Mouse (Mus musculus): ENCODE results near the gene Zfp36. TPM values are rescaled to one million over a fixed set of nuclear protein-coding genes. Genes with fewer than 3 reads are reported as not detected.

Zfp36 gene
- polyA plus RNA-seq, 1 experiment from 2014 or later: 9.9 TPM

GRCm38 (mm10) chr7:28374647-28375046 lies 5.4 kb downstream of the Zfp36 start:
- peak overlapping the region; percentile 92 for H3K4me2 ChIP-seq
- no peak overlapping the region for H3K9ac ChIP-seq (ENCODE audit: low read depth, low read length)
- peaks cover 59% of the 10 kb centered on the region for H3K4me1 ChIP-seq (replicated peaks; ENCODE audit: control insufficient read depth, insufficient read depth, low read length)
- no peaks in the 10 kb centered on the region for H3K9me3 ChIP-seq (ENCODE audit: control insufficient read depth, low read length)
- H3K27ac ChIP-seq (ENCODE audit: low read depth, low read length): peak overlapping the region; percentile 97
- WGBS: 63% methylated on average over 10 of the region's 10 CpGs
- peaks cover 10% of the 10 kb centered on the region for H3K36me3 ChIP-seq (ENCODE audit: control insufficient read depth, insufficient read depth, low read length)
- DNase-seq (ENCODE audit: low spot score): no peak
- no peak for ATAC-seq (replicated peaks; ENCODE audit: low FRiP score)
- no peaks in the 10 kb centered on the region for H3K27me3 ChIP-seq (replicated peaks; ENCODE audit: control insufficient read depth, insufficient read depth, low read length)
- no peak overlapping the region; the same call in 1 of the 2 replicates for H3K4me3 ChIP-seq (ENCODE audit: low read depth, low read length)

DNA sequence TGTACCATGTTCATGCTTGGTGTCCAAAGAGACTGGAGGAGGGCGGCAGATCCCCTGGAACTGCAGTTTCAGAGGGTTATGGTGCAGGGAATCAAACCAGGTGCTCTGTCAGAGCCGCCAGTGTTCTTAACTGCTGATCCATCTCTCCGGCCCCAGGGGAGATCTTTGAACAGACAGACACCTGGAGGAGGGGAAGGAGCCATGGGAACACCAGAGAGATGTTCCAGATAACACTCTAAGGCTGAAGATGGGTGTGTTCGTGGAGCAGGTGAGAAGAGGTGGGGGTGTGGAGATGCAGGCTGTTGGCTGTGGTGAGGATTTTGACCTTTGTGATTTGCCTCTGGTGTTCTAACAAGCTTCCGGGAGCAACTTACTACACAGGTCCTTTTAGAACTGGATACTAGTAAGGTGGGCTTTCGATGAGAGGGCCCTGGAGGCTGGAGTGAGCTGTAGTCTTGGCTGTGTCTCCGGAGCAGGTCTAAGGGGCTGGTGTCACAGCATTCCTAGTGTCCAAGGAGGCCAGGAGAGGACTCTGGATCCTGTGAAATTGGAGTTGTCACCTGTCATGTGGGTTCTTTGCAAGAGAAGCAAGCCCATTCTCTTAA lies 6.1 kb downstream of the Zfp36 start:
- WGBS: 72% methylated on average over 7 of the region's 7 CpGs
- no peak overlapping the region for H3K9ac ChIP-seq (ENCODE audit: low read depth, low read length)
- H3K27ac ChIP-seq (ENCODE audit: low read depth, low read length): peak overlapping the region; percentile 97; the same call in 1 of the 2 replicates
- DNase-seq (ENCODE audit: low spot score) (no peak), ATAC-seq (replicated peaks; ENCODE audit: low FRiP score) (no peak)
- H3K4me1 ChIP-seq (replicated peaks; ENCODE audit: control insufficient read depth, insufficient read depth, low read length): peaks cover 53% of the 10 kb centered on the region
- peaks cover 10% of the 10 kb centered on the region for H3K36me3 ChIP-seq (ENCODE audit: control insufficient read depth, insufficient read depth, low read length)
- no peak overlapping the region for H3K4me3 ChIP-seq (ENCODE audit: low read depth, low read length)
- no peak overlapping the region; the same call in 1 of the 2 replicates for H3K4me2 ChIP-seq
- H3K9me3 ChIP-seq (ENCODE audit: control insufficient read depth, low read length): no peaks in the 10 kb centered on the region
- no peaks in the 10 kb centered on the region for H3K27me3 ChIP-seq (replicated peaks; ENCODE audit: control insufficient read depth, insufficient read depth, low read length)

DNA sequence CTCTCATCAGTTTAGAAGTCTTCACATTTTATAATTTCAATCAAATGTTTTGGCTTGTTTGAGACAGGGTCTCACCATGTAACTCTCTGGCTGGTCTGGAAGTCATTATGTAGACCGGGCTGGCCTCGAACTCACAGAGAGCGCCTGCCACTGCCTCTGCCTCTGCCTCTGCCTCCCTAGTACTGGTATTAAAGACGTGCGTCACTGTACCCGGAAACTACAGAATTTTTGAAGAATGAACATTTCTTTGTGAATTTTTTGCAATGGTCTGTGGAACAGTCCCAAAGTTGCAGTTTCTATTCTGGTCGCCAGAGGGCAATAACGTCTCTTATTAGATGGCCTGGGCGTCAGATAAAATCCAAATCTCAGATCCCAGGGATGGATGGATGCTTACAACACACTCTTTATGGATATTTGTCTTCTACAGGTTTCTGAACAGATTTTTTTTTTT lies 6.9 kb downstream of the Zfp36 start:
- Histone ChIP-seq H3K9ac (ENCODE audit: low read depth, low read length) (peak overlapping the region; percentile 58; the same call in 1 of the 2 replicates), H3K4me2 (peak overlapping the region; percentile 100), H3K9me3 (ENCODE audit: control insufficient read depth, low read length) (no peaks in the 10 kb centered on the region), H3K27me3 (replicated peaks; ENCODE audit: control insufficient read depth, insufficient read depth, low read length) (no peaks in the 10 kb centered on the region), H3K4me3 (ENCODE audit: low read depth, low read length) (peak overlapping the region; percentile 80), H3K36me3 (ENCODE audit: control insufficient read depth, insufficient read depth, low read length) (peaks cover 10% of the 10 kb centered on the region), H3K27ac (ENCODE audit: low read depth, low read length) (peak overlapping the region; percentile 93; the same call in 1 of the 2 replicates), H3K4me1 (replicated peaks; ENCODE audit: control insufficient read depth, insufficient read depth, low read length) (peaks cover 46% of the 10 kb centered on the region)
- peak; percentile 57 for DNase-seq (ENCODE audit: low spot score)
- ATAC-seq (replicated peaks; ENCODE audit: low FRiP score): peak; percentile 3; the same call in 1 of the 2 replicates
- under 1% methylated on average over 9 of the region's 9 CpGs for WGBS

DNA sequence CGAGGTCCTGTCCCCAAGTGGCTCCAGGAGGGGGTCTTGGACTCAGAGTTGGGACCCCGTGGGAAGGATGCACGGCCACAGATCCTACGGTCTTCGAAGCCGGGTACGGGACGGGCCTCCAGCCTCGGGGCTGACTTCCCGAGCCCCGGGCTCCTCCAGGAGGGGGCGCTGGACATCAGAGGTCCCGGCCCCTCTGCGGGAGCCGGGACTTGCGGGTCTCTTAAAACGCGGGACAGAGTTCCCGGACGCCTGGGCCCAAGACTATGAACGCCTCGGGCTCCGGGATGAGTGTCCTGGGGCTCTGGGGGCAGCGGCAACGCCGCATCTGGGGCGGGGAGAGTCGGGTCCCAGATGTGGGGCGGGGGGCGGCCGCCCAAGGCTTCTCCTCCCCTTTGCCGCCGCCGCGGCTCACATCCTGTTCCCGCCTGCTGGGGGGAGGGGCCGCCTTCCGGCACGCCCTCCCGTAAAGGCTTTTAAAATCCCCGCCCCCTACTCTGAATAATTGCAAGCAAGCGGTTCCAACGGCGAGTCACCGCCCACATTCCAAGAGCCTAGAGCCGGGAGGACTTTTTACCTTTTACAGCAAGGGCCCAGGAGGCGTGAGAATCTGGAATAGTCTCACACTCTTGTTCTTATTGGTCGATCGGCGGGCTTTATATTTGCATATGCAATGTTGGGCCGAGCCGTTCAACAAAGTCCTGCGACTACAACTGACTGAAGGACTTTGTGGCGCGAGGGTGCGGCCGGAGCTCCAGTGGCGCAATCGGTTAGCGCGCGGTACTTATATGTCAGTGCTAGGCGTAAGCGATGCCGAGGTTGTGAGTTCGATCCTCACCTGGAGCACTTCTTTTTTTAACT lies 7.6 kb downstream of the Zfp36 start, which contains the start of gene Plekhg2:
Plekhg2 (minus strand) TSS at position 349 of the 858 bp plus-strand sequence.
- ATAC-seq (replicated peaks; ENCODE audit: low FRiP score): peak; percentile 86
- H3K27ac ChIP-seq (ENCODE audit: low read depth, low read length): peak within 1 kb of the TSS; percentile 93
- peak within 1 kb of the TSS; percentile 100 for H3K4me2 ChIP-seq
- H3K36me3 ChIP-seq (ENCODE audit: control insufficient read depth, insufficient read depth, low read length): peaks cover 3% of the 10 kb centered on the region; the same call in 1 of the 2 replicates
- peak within 1 kb of the TSS; percentile 82 for H3K9ac ChIP-seq (ENCODE audit: low read depth, low read length)
- no peaks in the 10 kb centered on the region for H3K27me3 ChIP-seq (replicated peaks; ENCODE audit: control insufficient read depth, insufficient read depth, low read length)
- peaks cover 39% of the 10 kb centered on the region for H3K4me1 ChIP-seq (replicated peaks; ENCODE audit: control insufficient read depth, insufficient read depth, low read length)
- WGBS: under 1% methylated on average over 66 of the region's 66 CpGs
- peak; percentile 99 for DNase-seq (ENCODE audit: low spot score)
- peak within 1 kb of the TSS; percentile 80 for H3K4me3 ChIP-seq (ENCODE audit: low read depth, low read length)
- H3K9me3 ChIP-seq (ENCODE audit: control insufficient read depth, low read length): no peaks in the 10 kb centered on the region

- H3K9ac ChIP-seq (ENCODE audit: low read depth, low read length): peak overlapping the region; percentile 82
- peak overlapping the region; percentile 80 for H3K4me3 ChIP-seq (ENCODE audit: low read depth, low read length)
- H3K4me2 ChIP-seq: peak overlapping the region; percentile 100
- peak overlapping the region; percentile 93 for H3K27ac ChIP-seq (ENCODE audit: low read depth, low read length)
- H3K4me1 ChIP-seq (replicated peaks; ENCODE audit: control insufficient read depth, insufficient read depth, low read length): peaks cover 31% of the 10 kb centered on the region
- no peaks in the 10 kb centered on the region for H3K27me3 ChIP-seq (replicated peaks; ENCODE audit: control insufficient read depth, insufficient read depth, low read length)
- ATAC-seq (replicated peaks; ENCODE audit: low FRiP score) (no peak), DNase-seq (ENCODE audit: low spot score) (peak; percentile 69)
- peaks cover 8% of the 10 kb centered on the region; the same call in 1 of the 2 replicates for H3K36me3 ChIP-seq (ENCODE audit: control insufficient read depth, insufficient read depth, low read length)
- under 1% methylated on average over 42 of the region's 43 CpGs for WGBS
- H3K9me3 ChIP-seq (ENCODE audit: control insufficient read depth, low read length): no peaks in the 10 kb centered on the region
Measured at GRCm38 (mm10) chr7:28371514-28371989, 8.5 kb downstream of the Zfp36 start.

- peak overlapping the region; percentile 100 for H3K4me2 ChIP-seq
- H3K4me1 ChIP-seq (replicated peaks; ENCODE audit: control insufficient read depth, insufficient read depth, low read length): peaks cover 26% of the 10 kb centered on the region
- 10% methylated on average over 11 of the region's 11 CpGs for whole genome bisulfite sequencing
- peaks cover 8% of the 10 kb centered on the region; the same call in 1 of the 2 replicates for H3K36me3 ChIP-seq (ENCODE audit: control insufficient read depth, insufficient read depth, low read length)
- H3K4me3 ChIP-seq (ENCODE audit: low read depth, low read length): peak overlapping the region; percentile 80
- peak overlapping the region; percentile 82 for H3K9ac ChIP-seq (ENCODE audit: low read depth, low read length)
- H3K27me3 ChIP-seq (replicated peaks; ENCODE audit: control insufficient read depth, insufficient read depth, low read length): no peaks in the 10 kb centered on the region
- ATAC-seq (replicated peaks; ENCODE audit: low FRiP score) (no peak), DNase-seq (ENCODE audit: low spot score) (no peak)
- peak overlapping the region; percentile 93 for H3K27ac ChIP-seq (ENCODE audit: low read depth, low read length)
- H3K9me3 ChIP-seq (ENCODE audit: control insufficient read depth, low read length): no peaks in the 10 kb centered on the region
Measured at GRCm38 (mm10) chr7:28370977-28371513, 9.0 kb downstream of the Zfp36 start.

GRCm38 (mm10) chr7:28370051-28370450 lies 10.0 kb downstream of the Zfp36 start:
- H3K9me3 ChIP-seq (ENCODE audit: control insufficient read depth, low read length): no peaks in the 10 kb centered on the region
- peak overlapping the region; percentile 100 for H3K4me2 ChIP-seq
- no peaks in the 10 kb centered on the region for H3K27me3 ChIP-seq (replicated peaks; ENCODE audit: control insufficient read depth, insufficient read depth, low read length)
- H3K4me1 ChIP-seq (replicated peaks; ENCODE audit: control insufficient read depth, insufficient read depth, low read length): peaks cover 23% of the 10 kb centered on the region
- ATAC-seq (replicated peaks; ENCODE audit: low FRiP score) (no peak), DNase-seq (ENCODE audit: low spot score) (no peak)
- H3K9ac ChIP-seq (ENCODE audit: low read depth, low read length): no peak overlapping the region
- H3K27ac ChIP-seq (ENCODE audit: low read depth, low read length): no peak overlapping the region
- 93% methylated on average over 14 of the region's 14 CpGs for WGBS
- H3K4me3 ChIP-seq (ENCODE audit: low read depth, low read length): 0 out of 2 replicates have a peak overlapping the region, but pooled peaks have one; percentile 80
- peaks cover 8% of the 10 kb centered on the region for H3K36me3 ChIP-seq (ENCODE audit: control insufficient read depth, insufficient read depth, low read length)

DNA sequence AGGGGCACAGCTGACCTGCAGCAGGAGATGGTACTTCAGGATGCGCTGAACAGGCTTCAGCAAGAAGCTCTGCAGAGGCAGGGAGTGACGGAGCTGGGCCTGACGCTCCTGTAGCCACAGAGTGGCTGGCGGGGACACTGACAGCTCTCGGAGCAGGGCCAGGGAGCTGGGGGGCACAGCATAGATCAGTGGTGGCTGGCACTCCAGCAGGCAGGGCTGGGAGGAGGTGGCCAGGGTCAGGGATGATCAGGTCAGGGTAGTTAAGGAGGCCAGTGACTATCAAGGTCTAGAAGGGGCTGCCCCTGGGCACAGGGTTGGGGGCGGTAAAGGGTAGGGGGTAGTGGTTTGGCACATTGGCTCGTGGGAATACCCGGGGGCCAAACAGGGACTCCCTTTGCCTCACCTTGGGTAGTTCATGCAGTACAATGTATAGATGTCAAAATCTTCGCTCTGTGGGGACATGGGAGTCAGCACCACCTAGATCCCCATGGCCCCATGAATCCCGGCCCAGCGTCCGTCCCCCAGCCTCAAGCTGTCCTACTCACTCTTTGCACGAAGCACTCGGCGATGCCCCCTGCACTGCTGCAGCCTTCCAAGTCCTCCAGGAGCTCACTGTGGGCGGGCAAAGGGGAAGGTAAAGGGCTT lies 11.7 kb downstream of the Zfp36 start:
- H3K9ac ChIP-seq (ENCODE audit: low read depth, low read length): no peak overlapping the region
- peaks cover 19% of the 10 kb centered on the region for H3K36me3 ChIP-seq (ENCODE audit: control insufficient read depth, insufficient read depth, low read length)
- ATAC-seq (replicated peaks; ENCODE audit: low FRiP score) (no peak), DNase-seq (ENCODE audit: low spot score) (no peak)
- no peak overlapping the region for H3K27ac ChIP-seq (ENCODE audit: low read depth, low read length)
- no peak overlapping the region; the same call in 1 of the 2 replicates for H3K4me2 ChIP-seq
- H3K4me3 ChIP-seq (ENCODE audit: low read depth, low read length): no peak overlapping the region; the same call in 1 of the 2 replicates
- no peaks in the 10 kb centered on the region for H3K9me3 ChIP-seq (ENCODE audit: control insufficient read depth, low read length)
- WGBS: 87% methylated on average over 16 of the region's 16 CpGs
- H3K4me1 ChIP-seq (replicated peaks; ENCODE audit: control insufficient read depth, insufficient read depth, low read length): peaks cover 14% of the 10 kb centered on the region
- H3K27me3 ChIP-seq (replicated peaks; ENCODE audit: control insufficient read depth, insufficient read depth, low read length): no peaks in the 10 kb centered on the region
